Mouse (Mus musculus): Measurements from ENCODE around the gene Cd1d1. TPM values are rescaled to one million over a fixed set of nuclear protein-coding genes. Genes with fewer than 3 reads are reported as not detected.

Gene Cd1d1
- 174 TPM for polyA plus RNA-seq (2015; fragmentation: Illumina TruSeq; extraction: RNeasy Lipid Tissue Mini Kit (QIAGEN cat#74804); ENCODE audit: insufficient read depth, low replicate concordance)

GRCm38 (mm10) chr3:86999415-86999740 lies at the start of gene Cd1d1:
Cd1d1 (minus strand) TSS chr3:86999441.

Other genes with a start within 250 kb of the Cd1d1 start
- 14.9 TPM for gene Dclk2, start 78.6 kb downstream of the Cd1d1 start, polyA plus RNA-seq (2015; fragmentation: Illumina TruSeq; extraction: RNeasy Lipid Tissue Mini Kit (QIAGEN cat#74804); ENCODE audit: insufficient read depth, low replicate concordance)
- gene Kirrel, start 175.3 kb upstream of the Cd1d1 start, polyA plus RNA-seq (2015; fragmentation: Illumina TruSeq; extraction: RNeasy Lipid Tissue Mini Kit (QIAGEN cat#74804); ENCODE audit: insufficient read depth, low replicate concordance): 11.3 TPM

Measured in spleen, adult 10 weeks (tissue).